Mouse (Mus musculus) erythroblast, embryonic 14.5 days (primary cell): ENCODE results near the gene Ccdc47.

Experiments
- GATA1 ChIP-seq: IDR thresholded peaks from 2 replicates; pipeline ENCODE4 v1.6.1; 2012; ENCODE audit warnings: low read length, inconsistent platforms, mixed read lengths
- TAL1 ChIP-seq: IDR thresholded peaks from 3 replicates; pipeline ENCODE4 v1.6.1; 2012; ENCODE audit warnings: low read length, inconsistent platforms, mixed read lengths

- TF ChIP-seq TAL1, result no peak
- TF ChIP-seq GATA1, result no peak
Observed at GRCm38 (mm10) chr11:106159216-106159920, 56.8 kb downstream of the Ccdc47 start.
